Mouse (Mus musculus): Measurements from ENCODE around the gene Fam205c.
A peak's percentile ranks its signal among the peaks of the same experiment; 100 is the strongest.
"Not testable (repeated sequence)": the region's sequence is repeated elsewhere in the genome, so short reads cannot be mapped to it uniquely, and the experiment has no call there.

The Fam205c gene

GRCm38 (mm10) chr4:42876586-42877291 lies 2.7 kb upstream of the Fam205c start:
- DNase-seq, result peak; percentile 54

GRCm38 (mm10) chr4:42872746-42873435 lies 1.1 kb downstream of the Fam205c start:
- DNase-seq, result no peak

- no peak for DNase-seq
Measured at GRCm38 (mm10) chr4:42872151-42872550, 1.9 kb downstream of the Fam205c start.

- no peak for DNase-seq
Measured at GRCm38 (mm10) chr4:42870748-42871147, 3.3 kb downstream of the Fam205c start.

GRCm38 (mm10) chr4:42868193-42868592 lies 5.8 kb downstream of the Fam205c start:
- no peak for DNase-seq

- no peak for DNase-seq
Measured at GRCm38 (mm10) chr4:42867390-42867789, 6.6 kb downstream of the Fam205c start.

- DNase-seq, result not testable (repeated sequence)
Measured at GRCm38 (mm10) chr4:42863487-42863886, 10.5 kb downstream of the Fam205c start.

DNA sequence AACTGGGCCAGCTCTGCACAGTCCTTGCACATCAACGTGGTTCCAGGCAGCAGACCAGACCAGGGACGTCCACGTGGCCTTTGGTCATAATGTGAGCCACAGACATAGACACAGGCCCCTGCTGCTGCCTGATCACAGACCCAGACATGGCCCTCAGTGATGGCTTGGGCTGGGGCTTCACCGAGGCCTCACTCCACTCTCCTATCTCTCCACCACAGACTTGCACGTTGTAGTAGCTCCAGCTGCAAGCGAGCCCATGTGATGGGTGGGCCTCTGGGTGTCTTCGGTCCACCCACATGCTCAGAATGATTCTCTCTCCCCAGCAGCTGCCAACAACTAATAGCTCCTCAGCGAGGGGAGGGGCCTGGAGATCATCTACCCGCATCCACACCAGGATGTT lies 13.6 kb downstream of the Fam205c start:
- not testable (repeated sequence) for DNase-seq

DNA sequence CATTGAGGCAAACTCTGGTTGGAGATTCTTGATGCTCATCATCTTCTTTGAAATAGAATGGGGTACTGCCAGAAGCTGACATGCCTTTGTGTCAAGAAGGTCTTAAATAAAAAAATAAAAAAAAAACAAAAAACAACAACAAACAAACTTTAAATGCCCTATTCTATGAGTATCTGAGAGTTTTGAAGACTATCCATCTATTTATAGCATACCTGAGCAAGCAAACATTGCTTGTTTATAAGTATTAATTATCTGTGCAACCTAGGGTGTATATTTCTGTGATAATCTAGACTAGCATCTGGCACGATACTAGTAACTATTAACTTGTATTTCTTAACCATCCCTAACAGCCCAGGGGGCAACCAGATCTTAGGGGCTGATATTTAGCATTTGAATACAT lies 17.4 kb downstream of the Fam205c start, which contains the start of gene Gm12394:
TSS of gene Gm12394 (minus strand) at position 101 of the 400 bp plus-strand sequence.
- DNase-seq, result not testable (repeated sequence)

- DNase-seq, result not testable (repeated sequence)
Measured at GRCm38 (mm10) chr4:42853788-42854187, 20.2 kb downstream of the Fam205c start, which contains the start of gene Fam205a1. Gene Fam205a1 (minus strand): TSS chr4:42853888.
